Mouse (Mus musculus) urinary bladder, postnatal 4 days (tissue): ENCODE data around the gene Cbl.

Experiments used
- DNase-seq, 2 experiments: peaks; one replicate each; pipeline ENCODE4 v3.0.0; 2021 to 2022; ENCODE audit warnings: low spot score in 2 of 2

The Cbl gene

DNA sequence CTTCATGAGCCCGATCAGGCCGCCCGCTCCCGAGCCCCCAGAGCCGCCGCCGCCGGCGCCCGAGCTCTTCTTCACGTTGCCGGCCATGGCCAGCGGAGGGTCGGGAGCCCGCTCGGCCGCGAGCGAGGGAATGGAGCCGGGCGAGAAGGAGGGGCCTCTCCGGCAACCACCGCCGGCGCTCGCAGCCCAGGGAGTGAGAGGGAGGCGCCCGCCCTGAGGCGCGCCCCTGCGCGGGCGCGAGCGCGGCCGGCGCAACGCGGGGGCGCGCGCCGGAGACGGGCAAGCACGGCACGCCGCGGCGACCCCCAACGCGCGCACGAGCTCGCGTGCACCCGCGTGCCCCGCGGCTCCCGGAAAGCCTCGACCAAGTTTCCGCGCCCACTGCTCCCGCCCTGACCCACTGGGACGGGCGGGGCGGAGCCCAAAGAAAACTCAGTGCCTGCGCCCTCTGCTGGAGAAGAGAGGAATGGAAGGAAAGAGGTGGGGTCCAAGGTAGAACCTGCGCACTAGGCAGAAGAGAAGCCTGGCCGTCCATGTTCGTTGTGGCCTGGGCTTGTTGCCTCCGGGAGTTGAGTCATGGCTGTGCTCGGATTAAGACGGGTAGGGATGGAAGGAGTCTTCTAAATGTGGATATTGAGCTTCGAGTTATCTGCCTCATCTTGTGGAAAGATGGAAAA is at the start of gene Cbl:
Cbl (minus strand) TSS at position 248 of the 677 bp plus-strand sequence.
- peak; percentile 99 for DNase-seq

DNA sequence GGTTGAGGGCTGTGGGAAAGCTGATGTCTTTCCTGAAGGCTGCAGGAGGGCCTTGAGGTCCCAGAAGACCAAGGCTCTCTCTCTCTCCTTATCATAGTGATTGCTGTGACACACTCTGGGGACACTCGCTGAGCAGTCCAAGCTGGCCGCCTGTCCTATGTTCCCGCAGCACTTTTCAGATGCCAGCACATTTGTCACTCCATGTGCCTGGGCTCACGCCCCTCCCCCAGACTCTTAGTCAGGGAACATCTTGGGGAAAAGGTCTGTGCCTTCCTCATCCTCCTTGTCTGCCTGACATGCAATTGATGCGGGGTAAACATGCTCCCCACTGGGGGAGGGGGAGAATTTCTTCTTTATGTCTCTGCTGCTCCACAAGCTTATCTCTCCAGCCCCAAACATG is 49.3 kb upstream of the Cbl start:
- no peak for DNase-seq

DNA sequence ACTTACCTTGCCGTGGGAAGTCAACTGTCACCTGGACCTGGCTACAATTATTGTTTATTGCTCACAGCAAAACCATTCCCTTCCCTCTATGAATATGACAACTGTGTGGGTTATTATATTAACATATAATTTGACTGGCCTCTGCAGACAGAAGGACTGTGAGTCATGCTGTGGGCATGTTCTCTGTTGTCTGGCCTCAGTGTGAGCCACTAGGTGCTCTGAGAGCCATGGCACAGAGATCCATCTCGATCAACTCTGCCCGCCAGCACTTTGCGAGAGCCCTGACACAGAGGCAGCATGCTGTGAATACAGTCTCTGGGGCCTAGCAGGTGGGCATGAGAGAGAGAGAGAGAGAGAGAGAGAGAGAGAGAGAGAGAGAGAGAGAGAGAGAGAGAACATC is 36.1 kb upstream of the Cbl start:
- DNase-seq = no peak

DNA sequence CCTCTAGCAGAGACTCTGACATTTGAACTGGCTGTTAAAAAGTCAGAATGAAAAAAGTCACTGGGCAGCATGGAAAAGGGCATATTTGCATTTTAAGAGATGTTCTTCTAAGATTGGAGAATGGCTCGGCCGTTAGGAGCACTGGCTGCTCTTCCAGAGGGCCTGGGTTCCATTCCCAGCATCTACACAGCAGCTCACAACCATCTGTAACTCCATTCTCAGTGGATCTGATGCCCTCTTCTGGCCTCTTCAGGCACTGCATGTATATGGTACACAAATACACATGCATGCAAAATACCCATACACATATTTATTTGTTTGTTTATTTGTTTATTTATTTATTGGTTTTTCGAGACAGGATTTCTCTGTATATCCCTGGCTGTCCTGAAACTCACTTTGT is 35.2 kb upstream of the Cbl start:
- no peak for DNase-seq

DNA sequence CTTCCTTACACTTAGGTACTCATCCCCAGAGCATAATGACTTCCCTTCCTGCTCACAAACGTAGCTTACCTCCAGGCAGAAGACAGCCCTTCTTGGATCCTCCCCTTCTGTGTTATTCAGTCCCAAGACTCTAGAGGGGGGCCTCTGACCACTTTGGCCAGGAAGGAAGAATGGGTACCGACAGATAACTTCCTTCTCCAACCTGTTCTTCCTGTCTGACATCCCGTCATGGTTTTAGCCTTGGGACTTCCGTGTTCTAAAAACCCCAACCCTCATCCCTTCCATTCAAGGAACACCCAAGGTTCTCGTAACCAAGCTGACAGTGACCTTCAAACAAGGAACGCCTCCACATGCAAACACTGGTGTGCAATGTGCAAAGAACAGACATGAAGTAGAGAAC is 34.6 kb upstream of the Cbl start, which contains the start of gene Nlrx1:
Nlrx1 (minus strand) TSS at position 168 of the 400 bp plus-strand sequence.
- no peak for DNase-seq

DNA sequence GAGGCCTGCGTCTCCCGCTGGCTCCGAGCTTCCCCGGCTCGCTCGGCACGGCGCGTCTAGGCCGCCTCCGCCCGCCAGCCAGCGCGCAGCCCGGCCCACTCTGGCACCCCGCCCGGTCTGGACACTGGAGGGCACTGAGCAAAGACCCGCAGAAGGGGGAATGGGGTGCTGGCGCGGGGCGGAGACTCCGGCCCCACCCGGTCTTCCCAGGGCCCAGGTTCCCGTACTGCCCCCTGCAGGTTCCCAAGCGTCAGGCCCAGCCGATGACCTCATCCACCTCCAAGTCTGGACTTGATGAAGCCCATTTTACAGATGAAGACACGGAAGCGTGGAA is 34.1 kb upstream of the Cbl start:
- DNase-seq = peak; percentile 89 to 95

DNA sequence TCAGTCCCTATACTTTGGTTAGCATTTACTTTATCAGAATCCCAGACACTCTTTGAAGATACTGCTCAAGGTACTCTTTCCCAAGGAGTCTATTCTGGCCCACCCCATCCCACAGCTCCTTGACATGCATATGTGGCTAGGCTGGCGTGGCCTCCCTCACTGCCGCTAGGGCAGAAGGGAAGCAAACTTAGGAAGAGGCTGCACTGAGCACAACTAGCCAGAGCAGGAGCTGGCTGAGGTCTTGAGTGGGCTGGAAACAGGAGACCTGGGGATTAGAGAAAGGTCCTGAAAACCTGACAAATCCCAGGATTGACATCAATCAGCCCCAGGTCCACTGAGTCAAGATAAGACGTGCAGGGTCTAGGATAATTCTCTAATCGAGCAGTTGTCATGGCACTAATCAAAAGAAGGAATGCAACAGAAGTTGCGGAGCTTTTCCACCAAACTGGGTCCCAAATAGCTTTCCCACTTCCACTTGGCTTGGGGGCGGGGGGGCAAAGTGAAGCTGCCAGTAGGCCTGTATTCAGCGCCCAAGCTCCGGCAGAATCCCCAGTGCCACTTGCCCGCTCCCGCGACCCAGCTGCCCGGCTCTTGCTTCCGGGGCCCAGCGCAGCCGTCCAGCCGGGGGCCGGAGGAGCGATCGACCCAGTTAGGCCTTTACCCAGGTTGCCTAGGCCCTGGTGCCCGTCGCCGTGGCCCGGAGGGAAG is 33.6 kb upstream of the Cbl start:
- peak in 1 of 2 experiments; percentile 41 for DNase-seq

DNA sequence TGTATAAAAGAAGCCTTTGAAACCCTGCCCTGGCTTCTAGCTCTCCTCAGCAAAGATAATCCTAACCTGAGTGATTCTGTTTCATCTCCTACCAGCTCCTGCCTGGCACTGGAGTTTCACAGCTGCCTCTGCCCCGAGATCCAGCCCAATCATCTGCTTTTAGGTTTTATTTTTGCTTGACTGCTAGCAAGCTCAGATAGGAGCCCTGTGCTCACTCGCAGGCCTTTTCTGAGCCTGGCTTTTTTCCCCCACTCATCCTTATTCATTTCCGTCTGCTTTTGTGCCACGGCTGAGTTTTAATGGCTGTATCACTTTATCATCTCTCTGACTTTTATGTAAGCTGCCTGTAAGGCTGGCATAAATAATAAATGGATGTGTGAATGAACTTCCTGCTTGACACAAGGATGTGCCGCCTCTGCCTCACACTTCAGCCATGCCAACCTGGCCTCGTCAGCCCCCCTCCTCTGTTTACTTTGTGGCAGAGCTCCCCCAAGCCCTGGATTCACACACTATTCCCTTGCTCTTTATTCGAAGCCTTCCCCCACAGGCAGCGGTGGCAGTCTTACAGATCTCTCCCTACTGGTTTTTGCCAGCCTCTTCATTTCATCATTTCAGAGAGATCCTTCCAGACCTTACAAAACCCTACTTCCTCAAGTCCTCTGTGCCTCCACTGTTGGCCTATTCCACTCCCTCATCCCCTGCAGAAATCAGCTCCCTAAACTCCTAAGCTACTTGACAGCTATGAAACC is 32.8 kb upstream of the Cbl start:
- no peak for DNase-seq

DNA sequence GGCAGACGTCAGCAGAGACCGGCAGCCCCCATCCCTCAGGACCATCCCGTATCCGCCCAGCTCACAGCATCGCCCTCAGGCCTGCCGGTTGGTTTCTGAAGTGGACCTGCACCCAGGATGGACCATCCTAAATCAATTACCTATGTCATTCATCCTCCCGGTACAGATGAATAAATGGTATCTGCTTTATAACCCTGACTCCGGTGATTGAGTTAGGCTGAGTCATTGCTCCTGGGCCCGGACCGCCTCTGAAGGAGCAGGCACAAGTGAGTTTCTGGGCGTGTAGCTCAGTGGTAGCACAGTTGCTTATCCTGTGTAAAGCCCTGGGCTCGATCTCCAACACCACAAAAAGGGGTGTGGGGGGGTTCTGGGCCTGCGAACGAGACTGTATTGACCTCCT is 27.5 kb upstream of the Cbl start:
- DNase-seq = no peak

DNA sequence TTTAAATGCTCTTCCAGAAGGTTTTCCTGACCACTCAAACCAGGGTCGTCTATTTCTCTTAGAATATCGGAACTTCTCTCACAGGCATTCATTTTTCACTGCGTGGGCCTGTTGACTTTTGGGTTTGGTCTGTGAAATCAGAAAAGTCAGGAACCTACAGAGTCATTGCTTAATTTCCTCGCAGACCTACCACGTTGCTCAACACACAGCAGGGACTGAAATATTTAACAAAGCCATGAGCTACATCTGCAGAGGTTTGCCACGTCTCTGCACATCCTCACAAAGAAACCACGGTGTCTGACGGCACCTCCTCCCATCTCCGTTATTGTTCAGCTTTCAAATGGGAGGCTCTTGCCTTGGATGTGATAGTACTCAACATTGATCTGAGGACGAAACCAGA is 25.2 kb upstream of the Cbl start:
- no peak for DNase-seq

DNA sequence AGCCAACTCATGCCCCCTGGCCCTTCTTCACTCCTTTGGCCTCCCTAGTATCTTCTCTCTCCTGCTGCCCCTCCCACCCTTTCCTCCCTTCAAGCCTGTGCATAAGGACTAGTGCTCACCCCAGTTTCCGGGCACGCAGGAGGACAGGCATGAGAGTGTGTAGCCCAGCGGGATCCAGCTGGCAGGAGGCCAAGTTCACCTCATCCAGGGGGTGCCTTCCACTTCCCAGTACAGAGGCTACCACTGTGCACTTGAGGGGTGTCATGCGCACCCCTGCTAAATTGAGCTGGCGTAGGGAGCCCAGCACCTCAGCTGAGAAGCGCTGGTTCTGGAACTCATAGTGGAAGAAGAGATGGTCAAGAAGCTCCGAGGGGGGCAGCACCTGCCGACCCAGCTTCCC is 22.4 kb upstream of the Cbl start:
- DNase-seq = no peak

DNA sequence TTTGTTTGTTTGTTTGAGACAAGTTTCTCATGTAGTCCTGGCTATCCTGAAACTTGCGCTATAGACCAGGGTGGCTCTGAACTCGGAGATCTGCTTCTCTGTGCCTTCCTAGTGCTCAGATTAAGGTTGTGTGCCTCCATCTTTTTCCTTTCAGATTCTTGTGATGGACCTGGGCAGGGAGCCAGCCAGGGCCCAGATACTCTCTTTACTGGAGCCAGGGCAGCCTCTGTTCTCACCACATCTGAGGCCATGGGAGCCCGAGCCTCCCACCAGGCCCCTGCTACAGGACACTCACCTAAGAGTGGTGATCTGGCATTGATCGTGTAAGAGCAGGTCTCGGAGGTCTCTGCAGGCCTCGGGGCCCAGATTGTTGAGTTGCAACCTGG is 21.3 kb upstream of the Cbl start:
- DNase-seq = no peak

DNA sequence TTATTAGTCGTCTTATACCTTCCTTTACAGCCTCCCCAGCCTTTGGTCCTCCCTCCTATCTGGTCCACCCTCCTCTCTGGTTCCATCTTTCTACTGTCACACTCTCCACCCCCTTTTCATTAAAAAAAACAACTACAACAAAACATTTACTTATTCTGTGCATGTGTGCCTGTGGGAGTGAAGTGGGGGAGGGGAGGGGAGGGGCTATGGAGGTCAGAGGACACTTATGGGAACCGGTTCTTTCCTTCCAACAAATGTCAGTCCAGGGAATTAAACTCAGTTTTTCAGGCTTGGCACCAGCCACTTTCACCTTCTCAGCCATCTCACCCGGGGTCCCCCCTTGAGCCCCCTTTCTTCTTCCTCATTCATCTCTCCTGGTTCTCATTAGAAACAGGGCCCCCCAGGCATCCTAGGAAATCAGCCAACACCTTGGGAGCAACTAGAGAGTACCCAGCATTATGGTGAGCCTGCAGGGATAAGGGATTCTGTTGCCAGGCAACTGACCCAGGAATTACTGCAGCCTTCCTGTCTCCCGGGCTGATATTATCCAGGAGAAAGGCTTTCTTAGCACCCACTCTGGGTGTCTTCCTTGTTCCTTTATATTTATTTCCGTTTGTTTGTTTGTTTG is 20.8 kb upstream of the Cbl start:
- DNase-seq = no peak

DNA sequence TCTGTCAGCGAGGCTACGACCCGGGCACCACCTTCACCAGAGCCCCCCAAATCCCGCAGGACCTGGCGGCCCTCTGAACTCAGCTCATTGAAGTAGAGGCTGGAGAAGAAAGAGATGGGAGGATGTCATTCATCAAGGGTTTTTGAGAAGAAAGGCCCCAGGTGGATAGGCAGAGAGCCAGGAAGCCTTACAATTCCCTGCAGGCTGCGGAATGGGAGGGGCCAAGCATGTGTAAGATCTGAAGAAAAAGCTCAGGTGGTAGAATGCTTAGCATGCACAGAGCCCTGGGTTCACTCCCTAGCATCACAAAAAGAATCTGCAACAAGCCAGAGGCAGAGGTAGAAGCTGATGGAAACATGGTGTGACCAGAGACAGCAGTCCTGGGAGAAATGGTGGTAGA is 19.6 kb upstream of the Cbl start:
- DNase-seq = no peak

DNA sequence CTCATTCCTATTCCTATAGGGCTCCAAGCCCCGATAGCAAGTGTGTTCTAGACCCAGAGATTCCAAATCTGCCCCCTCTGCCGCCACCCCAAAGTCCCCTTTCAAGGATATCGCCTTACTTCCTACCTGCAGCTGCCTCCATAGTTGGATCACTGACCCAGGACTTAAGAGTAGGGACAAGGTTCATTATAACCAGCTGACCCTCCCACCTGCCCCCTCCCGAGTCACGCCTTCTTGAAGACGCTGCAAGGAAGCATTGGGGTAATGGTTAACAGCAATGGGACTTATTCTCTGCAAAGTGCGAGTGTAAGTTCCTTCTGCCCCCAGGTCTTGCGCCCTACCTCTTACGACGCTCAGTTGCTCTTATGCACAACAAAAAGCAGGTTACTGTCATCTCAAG is 17.5 kb upstream of the Cbl start, which contains the start of gene Pdzd3:
Pdzd3 (minus strand) TSS at position 158 of the 400 bp plus-strand sequence.
- no peak for DNase-seq

DNA sequence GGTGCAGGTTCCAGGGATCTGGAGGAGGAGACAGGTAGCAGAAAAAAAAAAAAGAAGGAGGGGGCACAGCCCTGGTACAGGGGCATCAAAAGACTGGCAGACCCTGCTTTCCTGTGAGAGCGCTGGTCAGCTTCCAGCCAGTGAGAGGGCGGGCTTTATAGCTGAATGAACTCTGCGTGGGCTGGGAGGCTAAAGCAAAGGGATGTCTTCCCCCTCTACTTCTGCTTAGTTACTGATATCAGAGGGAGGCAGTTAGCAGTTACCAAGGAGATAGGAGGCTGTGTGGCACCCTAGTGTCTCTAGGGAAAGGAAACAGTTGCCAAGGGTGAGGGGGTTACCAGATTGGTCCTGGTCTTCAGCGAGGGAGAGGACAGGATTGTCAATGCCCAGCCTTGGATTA is 16.6 kb upstream of the Cbl start:
- DNase-seq = no peak

DNA sequence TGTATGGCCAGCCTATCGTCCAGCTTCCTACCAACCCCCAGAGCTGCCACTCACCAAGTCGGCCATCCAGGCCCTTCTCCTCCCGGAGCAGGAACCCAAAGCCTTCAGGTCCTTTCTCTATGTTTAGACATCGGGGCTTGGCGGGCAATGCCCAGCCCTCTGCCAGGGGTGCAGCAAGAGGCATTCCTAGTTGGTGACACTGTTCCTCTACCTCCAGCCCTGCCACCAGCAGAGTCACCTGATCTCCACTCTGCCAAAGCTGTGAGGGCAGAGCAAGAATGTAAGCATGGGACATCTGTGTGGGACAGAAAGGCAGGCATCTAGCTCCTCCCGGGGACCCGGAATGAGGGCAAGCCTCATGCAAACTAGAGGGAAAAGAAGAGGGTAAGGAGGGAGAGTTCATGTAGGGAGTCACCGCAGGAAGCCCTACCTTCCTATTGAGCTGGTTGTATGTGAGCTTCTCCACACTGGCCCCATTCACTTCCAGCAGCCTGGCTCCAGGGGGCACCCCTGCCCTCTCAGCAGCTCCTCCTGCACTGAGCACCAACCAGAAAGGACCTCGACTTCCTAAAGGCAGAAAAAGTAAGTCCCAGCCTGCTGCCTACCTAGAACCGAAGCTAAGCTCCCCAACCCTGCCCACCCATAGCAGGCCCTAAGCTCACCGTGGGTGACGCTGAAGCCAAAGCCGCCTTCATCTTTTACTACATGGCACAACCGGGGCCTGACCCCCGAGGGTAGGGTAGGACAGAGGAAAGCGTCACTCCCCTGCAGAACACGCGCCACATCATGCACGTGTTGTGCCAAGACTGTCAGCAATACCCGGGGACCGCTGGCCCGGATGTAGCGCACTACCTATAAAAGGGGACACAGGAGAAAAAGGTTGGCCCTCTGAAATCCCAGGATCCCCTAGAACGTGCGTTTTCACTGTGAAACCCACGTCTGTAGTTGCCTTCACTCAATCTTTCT is 15.6 kb upstream of the Cbl start:
- peak in 1 of 2 experiments; percentile 60 for DNase-seq

DNA sequence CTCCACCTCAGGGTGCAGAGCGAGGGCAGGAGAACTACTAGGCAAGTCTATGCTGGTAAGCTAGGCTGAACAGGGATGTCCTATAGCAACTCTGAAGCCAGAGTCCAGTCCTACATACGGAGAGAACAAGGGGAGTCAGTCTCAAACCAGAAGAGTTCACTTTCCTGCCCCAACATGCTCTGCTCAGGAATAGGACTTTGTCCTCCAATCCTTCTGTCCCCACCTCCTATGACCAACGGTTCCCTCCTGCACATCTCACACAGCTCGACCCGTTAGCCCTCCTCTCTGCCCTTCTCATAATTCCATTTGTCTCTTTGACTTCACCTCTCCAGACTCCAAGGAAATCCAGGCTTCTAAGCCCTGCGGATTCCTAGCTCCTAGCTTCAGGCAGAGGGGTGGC is 14.1 kb upstream of the Cbl start:
- no peak for DNase-seq

DNA sequence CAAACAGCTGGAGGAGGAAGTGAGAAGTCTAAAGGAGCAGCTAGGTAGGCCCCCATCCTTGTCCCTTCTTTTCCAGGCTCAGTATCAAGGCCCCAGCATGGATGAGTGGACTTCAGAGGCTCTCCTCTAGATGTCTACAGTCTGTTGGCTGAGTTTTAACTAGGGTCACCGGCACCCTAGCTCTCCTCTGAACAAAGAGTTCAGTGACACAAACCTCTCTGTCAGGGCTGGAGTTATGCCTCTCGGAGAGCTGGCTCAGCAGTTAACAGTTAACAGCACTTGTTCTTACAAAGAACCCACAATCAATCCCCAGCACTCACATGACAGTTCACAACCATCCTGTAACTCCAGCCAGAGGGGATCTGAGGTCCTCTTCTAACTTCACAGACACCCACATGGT is 9.8 kb upstream of the Cbl start:
- no peak for DNase-seq

DNA sequence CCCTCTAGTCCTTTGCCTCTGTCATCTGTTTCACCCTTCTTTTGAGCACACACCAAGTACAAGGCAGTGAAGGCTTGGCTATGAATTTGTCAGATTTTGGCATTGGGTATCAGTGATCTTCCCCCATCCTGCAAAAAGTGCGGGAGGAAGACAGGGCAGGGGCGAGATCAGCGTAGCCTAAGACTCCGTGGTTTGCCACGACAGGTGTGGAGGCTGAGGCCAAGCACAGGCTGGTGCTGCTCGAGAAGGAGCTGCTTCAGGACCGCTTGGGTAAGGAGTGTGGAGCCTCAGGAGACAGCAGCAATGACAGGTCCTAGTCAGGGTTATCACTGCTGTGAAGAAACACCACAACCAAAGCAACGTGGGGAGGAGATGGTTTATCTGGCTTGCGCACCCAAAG is 7.6 kb upstream of the Cbl start:
- no peak for DNase-seq

DNA sequence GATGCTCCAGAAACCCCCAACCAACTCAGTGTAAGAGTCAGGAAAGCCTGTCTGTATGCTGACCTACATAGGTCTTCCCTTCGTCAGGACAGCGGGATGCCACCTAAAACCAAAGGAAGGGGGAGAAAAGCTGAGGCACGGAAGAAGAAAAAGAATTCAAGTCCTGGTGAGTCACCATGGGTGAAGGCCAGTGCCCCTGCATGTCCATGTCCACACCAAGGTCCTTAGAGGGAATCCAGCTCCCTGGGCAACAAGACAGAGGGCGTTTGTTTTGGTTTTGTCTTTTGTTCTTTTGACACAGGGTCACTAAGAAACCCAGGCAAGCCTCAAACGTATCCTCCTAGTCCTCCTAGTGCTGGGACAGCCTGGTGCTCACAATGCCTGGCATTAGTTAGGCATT is 7.1 kb upstream of the Cbl start:
- DNase-seq = no peak
